Mouse (Mus musculus) CD8-positive naive resting alpha-beta T cell, adult 57 days (primary cell): ENCODE data around the gene Trim12c. TPM values are rescaled to one million over a fixed set of nuclear protein-coding genes. Genes with fewer than 3 reads are reported as not detected.

Experiments used
- total RNA-seq: library from RNA; stranded (reverse); gene quantifications from one replicate; pipeline ENCODE4 v1.2.4, GENCODE M21; 2023

The Trim12c gene
- total RNA-seq, result 42.5 TPM

DNA sequence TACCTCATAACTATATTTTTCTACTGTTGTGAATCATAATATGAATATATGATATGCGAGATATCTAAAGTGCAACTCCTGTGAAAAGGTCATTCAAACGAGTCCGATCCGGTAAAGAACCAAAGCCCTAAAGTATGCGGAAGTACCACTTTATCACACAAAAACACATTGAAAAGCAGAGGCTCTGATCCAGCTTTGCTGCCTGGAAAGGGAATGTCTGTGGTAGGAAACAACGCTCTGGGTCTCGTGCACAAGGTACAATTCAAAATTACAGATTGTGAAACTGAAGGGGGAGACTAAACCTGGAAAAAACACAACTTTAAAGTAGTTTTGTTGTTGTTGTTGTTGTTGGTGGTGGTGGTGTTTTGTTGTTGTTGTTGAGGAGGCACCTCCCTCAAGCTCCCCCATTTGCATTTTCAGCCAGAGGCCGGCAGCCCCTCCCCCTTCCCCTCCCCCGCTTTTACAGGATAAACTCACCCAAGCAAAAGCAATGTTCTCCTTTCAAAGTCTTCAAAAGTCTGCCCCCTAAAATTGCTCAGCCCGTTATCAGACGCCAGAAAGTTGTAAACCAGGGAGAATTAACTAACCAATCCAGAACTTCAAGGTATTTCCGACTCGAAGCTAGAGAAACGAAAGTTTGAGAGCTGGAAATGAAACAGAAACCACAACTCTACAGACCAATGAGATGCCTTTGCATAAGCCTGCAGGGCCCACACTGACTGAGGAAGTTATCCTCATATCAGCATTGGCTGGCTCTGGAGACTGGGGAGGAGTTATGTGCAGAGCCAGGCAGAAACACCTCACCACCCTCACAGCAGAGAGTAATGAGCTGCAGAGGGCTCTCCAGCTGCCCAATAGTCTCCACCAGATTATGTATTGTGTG, at the start of gene Trim12c:
Gene Trim12c (minus strand): TSS at position 646 of the 883 bp plus-strand sequence.

DNA sequence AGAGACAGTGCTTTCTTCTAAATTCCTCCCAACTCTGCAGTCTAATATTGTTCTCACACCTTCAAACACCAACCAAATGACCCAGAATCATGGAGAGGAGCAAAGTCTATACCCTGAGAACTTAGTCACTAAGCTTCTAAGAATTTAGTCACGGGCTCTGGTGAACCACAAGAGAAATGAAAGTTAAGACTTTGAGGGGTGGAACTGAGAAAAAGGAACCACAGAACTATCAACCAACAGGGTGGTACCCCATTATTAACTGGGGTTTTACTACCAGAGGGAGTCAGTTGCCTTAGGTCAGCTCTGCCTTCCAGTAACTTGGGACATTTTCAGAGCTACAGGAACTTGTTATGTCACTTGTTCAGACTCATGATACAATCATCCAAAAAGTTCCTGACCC, 47.5 kb upstream of the Trim12c start, which contains the start of gene Trim30c:
Gene Trim30c (minus strand): TSS at position 140 of the 400 bp plus-strand sequence.

DNA sequence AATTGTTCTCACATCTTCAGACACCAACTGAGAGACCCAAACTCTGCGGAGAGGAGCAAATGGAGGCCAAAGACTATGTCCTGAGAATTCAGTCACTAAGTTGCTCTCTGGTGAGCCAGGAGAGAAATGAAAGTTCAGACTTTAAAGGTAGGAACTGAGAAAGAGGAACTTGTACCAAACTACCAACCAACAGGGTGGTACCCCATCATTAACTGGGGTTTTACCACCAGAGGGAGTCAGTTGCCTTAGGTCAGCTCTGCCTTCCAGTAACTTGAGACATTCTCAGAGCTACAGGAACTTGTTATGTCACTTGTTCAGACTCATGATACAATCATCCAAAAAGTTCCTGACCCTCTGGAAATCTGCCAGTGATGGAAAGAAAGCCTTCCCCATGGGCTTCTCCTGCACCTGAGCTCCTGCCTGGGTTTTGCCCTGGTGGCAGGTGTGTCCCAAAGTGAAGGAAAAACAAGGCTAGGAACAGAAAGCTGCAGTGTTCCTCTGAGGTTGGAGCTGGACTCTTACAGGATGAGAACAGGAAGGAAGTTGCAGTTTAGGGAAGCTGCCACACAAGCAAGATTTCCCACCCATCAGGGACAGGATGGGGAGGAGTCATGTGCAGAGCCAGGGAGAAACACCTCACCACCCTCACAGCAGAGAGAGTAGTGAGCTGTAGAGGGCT, 16.7 kb upstream of the Trim12c start, which contains the start of gene Trim30b:
Gene Trim30b (minus strand): TSS at position 149 of the 679 bp plus-strand sequence.

DNA sequence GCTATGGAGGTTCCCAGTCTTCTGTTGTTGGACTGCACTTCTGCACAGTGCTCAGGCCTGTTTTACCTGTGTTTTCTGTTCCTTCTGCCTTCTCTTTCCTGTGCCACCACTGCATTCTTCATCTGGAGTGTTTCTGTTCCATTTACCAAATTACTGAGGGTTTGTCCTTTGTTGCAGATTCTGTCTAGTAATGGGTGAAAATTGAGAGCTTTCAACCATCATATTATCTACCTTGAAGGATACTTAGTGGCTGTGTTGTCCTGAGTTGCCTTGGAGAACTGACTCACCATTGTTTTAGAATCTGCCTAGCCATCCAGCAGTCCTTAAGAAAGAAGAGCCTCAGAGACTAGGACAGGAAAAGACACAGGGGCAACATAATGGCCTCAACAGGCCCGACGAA, 24.0 kb downstream of the Trim12c start, which contains the start of gene Trim34b:
Gene Trim34b (plus strand): TSS at position 301 of the 400 bp plus-strand sequence.

DNA sequence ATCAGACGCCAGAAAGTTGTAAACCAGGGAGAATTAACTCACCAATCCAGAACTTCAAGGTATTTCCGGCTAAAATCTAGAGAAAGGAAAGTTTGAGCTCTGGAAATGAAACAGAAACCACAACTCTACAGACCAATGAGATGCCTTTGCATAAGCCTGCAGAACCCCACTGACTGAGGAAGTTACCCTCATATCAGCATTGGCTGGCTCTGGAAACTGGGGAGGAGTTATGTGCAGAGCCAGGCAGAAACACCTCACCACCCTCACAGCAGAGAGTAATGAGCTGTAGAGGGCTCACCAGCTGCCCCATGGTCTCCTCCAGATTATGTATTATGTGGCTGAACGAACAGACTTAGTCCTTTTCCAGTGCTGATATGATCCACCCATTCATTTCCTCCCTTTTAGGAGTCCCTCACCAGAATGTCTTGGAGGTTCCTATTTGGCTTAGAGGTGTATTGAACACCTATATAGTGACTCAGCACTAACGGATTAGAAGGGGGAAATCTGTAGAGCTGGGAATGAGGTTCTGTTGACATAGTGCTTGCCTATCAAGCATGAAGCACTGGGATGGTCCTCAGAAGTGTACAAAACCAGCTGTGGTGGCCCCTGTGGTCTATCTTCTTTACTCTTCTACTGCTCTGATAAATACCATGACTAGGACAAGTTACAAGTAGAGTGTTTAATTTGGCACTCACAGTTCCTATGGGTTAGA, 37.6 kb downstream of the Trim12c start, which contains the start of gene Trim12a:
Gene Trim12a (minus strand): TSS at position 98 of the 712 bp plus-strand sequence.

Other genes starting within 250 kb of the Trim12c start
- gene Olfr646, start 248.5 kb downstream of the Trim12c start, total RNA-seq, result not detected
- gene Ubqln5, start 223.5 kb downstream of the Trim12c start, total RNA-seq, result not detected
- not detected for gene Olfr643, start 216.0 kb downstream of the Trim12c start, total RNA-seq
- not detected for gene Ubqln3, start 210.1 kb downstream of the Trim12c start, total RNA-seq
- not detected for gene Ubqlnl, start 202.8 kb downstream of the Trim12c start, total RNA-seq
- not detected for gene Olfm5, start 188.5 kb downstream of the Trim12c start, total RNA-seq
- not detected for gene Olfr648, start 170.0 kb downstream of the Trim12c start, total RNA-seq
- not detected for gene Olfr649, start 157.4 kb downstream of the Trim12c start, total RNA-seq
- not detected for gene Trim6, start 134.6 kb downstream of the Trim12c start, total RNA-seq
- 28.4 TPM for gene Trim34a, start 108.9 kb downstream of the Trim12c start, total RNA-seq
- gene Trim5, start 65.3 kb downstream of the Trim12c start, total RNA-seq, result 23.9 TPM
- 96.4 TPM for gene Trim12a, start 37.9 kb downstream of the Trim12c start, total RNA-seq
- 2.1 TPM for gene Trim34b, start 23.9 kb downstream of the Trim12c start, total RNA-seq
- 1.9 TPM for gene Trim30b, start 16.5 kb upstream of the Trim12c start, total RNA-seq
- 9.8 TPM for gene Trim30c, start 47.5 kb upstream of the Trim12c start, total RNA-seq
- gene Trim30a, start 111.8 kb upstream of the Trim12c start, total RNA-seq, result 73.6 TPM
- gene Trim30d, start 154.5 kb upstream of the Trim12c start, total RNA-seq, result 7.2 TPM
- not detected for gene Olfr651, start 196.8 kb upstream of the Trim12c start, total RNA-seq
- gene Olfr652, start 207.5 kb upstream of the Trim12c start, total RNA-seq, result not detected
- gene Olfr653, start 224.0 kb upstream of the Trim12c start, total RNA-seq, result not detected
- not detected for gene Olfr654, start 233.7 kb upstream of the Trim12c start, total RNA-seq
- 0.40 TPM for gene Olfr655, start 248.4 kb upstream of the Trim12c start, total RNA-seq